Mouse (Mus musculus): ENCODE measurements around the gene Gas2l3.
A peak's percentile ranks its signal among the peaks of the same experiment; 100 is the strongest.

The Gas2l3 gene

DNA sequence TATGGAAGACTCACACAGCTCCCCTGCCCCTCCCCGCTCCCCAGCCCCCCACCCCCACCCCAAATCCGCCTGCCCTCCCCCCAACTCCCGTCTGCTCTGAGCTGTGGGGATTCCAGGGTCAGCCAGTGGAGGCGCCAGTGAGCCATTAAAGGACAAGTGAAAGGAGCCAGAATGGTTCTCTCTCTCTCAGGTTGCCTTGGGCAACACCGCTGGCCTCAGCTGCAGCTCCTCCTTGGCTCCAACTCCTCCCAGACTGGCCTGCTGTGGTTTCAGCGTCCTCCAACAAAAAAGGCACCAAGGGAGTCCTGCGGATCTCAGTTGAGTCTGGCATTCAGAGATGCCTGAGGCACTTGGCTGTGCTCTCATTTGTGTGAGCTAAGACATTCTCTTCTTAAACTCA, 47.9 kb downstream of the Gas2l3 start:
- DNase-seq (ENCODE audit: low spot score in 2 of 2) = peak; percentile 34 to 48

DNA sequence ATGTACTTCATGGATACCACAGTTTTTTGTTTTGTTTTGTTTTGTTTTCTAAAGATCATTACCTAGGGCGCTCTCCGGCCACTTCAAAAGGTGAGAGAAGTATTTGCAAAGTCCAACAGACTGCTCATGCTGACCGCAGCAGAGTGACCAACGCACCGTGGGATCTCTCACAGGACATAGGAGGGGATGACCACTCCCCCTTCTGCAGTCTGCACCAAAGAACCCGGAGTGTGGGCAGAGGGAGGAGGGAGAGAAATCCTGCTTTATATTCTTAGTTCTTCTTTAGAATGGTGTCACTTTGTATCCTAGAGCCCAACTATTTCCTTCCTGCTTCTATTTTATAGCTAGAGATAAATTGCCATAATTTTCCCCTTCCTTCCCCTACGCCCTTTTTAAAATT, 48.4 kb downstream of the Gas2l3 start:
- DNase-seq (ENCODE audit: low spot score in 2 of 2) = no peak

- no peak for DNase-seq (ENCODE audit: low spot score in 2 of 2)
Observed at GRCm38 (mm10) chr10:89392687-89393086, 51.1 kb downstream of the Gas2l3 start.

GRCm38 (mm10) chr10:89391571-89392163, 52.1 kb downstream of the Gas2l3 start:
- peak in 1 of 2 experiments; percentile 26 for DNase-seq (ENCODE audit: low spot score in 2 of 2)

DNA sequence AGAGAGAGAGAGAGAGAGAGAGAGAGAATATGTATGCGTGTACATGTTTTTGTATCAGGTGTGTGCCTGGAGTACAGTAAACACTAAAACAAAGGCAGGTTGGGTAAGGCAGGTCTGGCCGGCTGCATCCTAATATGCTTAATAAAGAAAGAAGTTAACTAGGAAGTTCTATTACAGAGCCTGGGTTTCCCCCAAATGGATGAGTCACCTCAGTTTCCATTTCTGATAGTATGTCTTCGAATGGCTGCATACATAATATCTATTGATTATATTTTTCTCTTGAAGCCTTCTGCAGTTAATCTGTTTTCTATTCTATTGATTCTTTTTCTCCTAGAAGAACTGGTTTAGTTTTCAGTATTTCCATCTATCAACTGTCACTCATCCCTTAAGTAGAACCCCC, 57.3 kb downstream of the Gas2l3 start:
- DNase-seq (ENCODE audit: low spot score in 2 of 2) = no peak

DNA sequence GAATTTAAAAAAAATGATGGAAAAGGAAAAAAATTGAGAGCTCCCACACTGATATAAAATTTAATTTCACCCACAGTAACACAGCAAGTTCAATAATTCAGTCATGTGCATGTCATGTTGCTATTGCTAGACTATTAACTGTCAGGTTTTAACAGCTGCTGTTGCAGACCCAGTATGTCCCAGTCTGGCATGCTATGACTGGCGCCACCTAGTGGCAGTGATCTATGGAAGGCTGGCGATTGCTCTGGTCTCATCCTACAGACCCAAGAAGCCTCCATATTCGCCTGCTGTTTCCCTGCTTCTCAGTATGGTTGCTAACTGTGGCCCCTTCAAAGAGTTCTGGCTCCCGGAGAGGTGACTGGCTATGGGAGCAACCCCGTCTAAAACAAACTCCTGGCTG, 60.3 kb downstream of the Gas2l3 start:
- peak; percentile 33 to 48 for DNase-seq (ENCODE audit: low spot score in 2 of 2)

- DNase-seq (ENCODE audit: low spot score in 2 of 2) = no peak
Observed at GRCm38 (mm10) chr10:89377750-89378149, 66.0 kb downstream of the Gas2l3 start.

- no peak for DNase-seq (ENCODE audit: low spot score in 2 of 2)
Observed at GRCm38 (mm10) chr10:89370051-89370450, 73.7 kb downstream of the Gas2l3 start.

GRCm38 (mm10) chr10:89358933-89359332, 84.8 kb downstream of the Gas2l3 start:
- DNase-seq (ENCODE audit: low spot score in 2 of 2) = no peak

Data from frontal cortex, postnatal 10 days (tissue).